Mouse (Mus musculus) right cerebral cortex, postnatal 36 days (tissue): ENCODE results near the gene Olfr1037.
"Not testable (repeated sequence)": the region's sequence is repeated elsewhere in the genome, so short reads cannot be mapped to it uniquely, and the experiment has no call there.

Experiments
- DNase-seq, 2 experiments: peaks; one replicate each; pipeline ENCODE4 v3.0.0; 2022; ENCODE audit warnings: low spot score in 2 of 2, mixed read lengths in 1 of 2

The Olfr1037 gene

GRCm38 (mm10) chr2:86087285-86087684 is at the start of gene Olfr1037:
TSS of gene Olfr1037 (minus strand) at chr2:86087385.
- no peak for DNase-seq

DNA sequence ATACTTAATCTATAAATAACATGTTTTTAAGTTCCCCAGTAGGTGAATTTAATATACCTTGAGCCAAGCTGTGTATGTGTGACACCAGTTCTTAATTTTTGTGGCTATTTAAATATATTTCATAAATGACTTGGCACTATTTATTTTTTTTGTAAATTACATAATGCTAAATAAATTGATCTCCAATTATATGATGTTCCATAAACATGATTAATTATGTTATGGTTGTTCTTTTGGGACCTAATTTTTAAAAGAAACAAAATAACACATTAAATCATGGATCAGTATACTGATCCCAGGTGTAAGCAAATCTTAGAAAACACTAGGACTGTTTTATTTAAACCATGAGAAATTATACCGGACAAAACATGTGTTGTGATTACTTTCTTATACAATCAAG is 48.6 kb upstream of the Olfr1037 start, which contains the start of gene Olfr1039:
Gene Olfr1039 (minus strand): TSS at position 101 of the 400 bp plus-strand sequence.
- no peak for DNase-seq

- DNase-seq, result not testable (repeated sequence)
Measured at GRCm38 (mm10) chr2:86080478-86080877, 6.7 kb downstream of the Olfr1037 start.

DNA sequence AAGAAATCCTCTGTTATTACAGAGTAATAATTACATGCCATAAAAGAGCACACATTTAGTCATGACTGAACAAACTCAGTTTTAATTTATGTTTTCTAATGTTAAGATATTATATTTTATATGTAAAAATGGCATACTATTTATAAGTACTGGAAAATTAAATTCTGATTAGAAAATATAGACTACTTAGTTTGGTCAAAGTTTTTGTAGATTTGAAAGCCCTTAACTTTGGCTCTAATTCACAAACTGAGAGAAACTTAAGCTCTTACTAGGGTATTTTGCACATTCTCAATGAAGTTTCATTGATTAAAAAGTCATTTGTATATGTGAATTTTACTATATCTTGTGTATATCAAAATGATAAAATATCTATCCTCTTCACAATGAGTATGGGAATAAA is 13.5 kb downstream of the Olfr1037 start, which contains the start of gene Olfr1036:
Gene Olfr1036 (plus strand): TSS at position 301 of the 400 bp plus-strand sequence.
- DNase-seq, result not testable (repeated sequence)

- no peak for DNase-seq
Measured at GRCm38 (mm10) chr2:86070189-86070588, 17.0 kb downstream of the Olfr1037 start.

DNA sequence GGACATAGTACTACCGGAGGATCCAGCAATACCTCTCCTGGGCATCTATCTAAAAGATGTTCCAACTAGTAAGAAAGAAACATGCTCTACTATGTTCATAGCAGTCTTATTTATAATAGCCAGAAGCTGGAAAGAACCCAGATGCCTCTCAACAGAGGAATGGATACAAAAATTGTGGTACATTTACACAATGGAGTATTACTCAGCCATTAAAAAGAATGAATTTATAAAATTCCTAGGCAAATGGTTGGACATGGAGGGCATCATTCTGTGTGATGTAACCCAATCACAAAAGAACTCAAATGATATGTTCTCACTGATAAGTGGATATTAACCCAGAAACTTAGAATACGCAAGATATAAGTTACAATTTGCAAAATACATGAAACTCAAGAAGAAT is 23.4 kb downstream of the Olfr1037 start:
- not testable (repeated sequence) for DNase-seq

- not testable (repeated sequence) for DNase-seq
Measured at GRCm38 (mm10) chr2:86050777-86051176, 36.4 kb downstream of the Olfr1037 start.

DNA sequence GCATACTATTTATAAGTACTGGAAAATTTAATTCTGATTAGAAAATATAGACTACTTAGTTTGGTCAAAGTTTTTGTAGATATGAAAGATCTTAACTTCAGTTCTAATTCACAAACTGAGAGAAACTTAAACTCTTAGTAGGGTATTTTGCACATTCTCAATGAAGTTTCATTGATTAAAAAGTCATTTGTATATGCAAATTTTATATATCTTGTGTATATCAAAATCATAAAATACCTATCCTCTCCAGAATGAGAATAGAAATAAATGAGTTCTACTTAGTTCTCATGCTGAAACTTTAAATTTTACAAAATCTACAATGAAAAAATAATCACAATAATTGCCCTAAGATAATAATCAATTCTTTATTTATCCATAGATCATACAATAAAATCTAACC is 41.6 kb downstream of the Olfr1037 start, which contains the start of gene Olfr1034:
Gene Olfr1034 (plus strand): TSS at position 301 of the 400 bp plus-strand sequence.
- DNase-seq, result no peak
